Mouse (Mus musculus) right cerebral cortex, postnatal 36 days (tissue): Measurements from ENCODE around the gene Ppm1b.
A peak's percentile ranks its signal among the peaks of the same experiment; 100 is the strongest.

Experiments used
- DNase-seq, 2 experiments: peaks; one replicate each; pipeline ENCODE4 v3.0.0; 2022; ENCODE audit warnings: low spot score in 2 of 2, mixed read lengths in 1 of 2

Ppm1b gene

DNA sequence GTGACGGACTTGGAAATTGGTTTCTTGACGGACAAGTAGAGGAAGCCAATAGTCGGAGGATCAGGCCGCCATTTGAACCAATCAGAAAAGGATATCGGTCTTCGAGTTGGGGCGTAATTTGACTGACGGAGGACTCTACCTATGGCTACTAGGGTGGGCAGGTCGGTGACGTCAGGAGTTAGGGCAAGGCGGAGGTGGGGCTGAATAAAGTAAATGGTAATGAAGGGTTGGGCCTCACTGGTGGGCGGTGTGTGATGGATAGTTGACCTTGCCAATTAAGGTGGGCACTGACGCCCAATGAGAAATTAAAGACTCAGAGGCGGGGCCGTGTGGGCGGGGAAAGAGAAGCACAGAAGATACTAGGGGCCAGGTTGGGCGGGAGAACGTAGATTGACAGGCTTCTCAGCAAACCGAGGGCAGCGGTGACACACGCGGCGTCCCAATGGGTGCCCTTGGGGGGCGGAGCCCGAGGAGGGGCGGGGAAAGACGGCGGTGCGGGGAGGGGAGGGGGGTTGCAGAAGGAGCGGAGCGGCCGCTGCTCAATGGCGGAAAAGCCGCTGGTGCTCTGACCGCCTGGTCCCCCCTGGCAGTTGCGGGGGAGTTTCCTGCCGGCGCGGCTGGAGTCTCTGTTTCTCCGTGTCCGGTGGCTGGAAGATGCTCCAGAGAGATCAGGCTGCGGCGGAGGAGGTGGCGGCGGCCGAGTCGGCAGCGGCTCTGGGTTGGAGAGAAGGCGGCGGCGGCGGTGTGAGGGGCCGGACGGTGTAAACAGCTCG lies 1.1 kb downstream of the Ppm1b start:
- DNase-seq, result peak; percentile 100

- no peak for DNase-seq
Measured at GRCm38 (mm10) chr17:84958411-84958911, 1.9 kb downstream of the Ppm1b start.

- no peak for DNase-seq
Measured at GRCm38 (mm10) chr17:84958986-84959664, 2.6 kb downstream of the Ppm1b start.

- no peak for DNase-seq
Measured at GRCm38 (mm10) chr17:84959665-84960020, 3.1 kb downstream of the Ppm1b start.

- DNase-seq, result no peak
Measured at GRCm38 (mm10) chr17:84960136-84960535, 3.6 kb downstream of the Ppm1b start.

- no peak for DNase-seq
Measured at GRCm38 (mm10) chr17:84962046-84962445, 5.5 kb downstream of the Ppm1b start.

DNA sequence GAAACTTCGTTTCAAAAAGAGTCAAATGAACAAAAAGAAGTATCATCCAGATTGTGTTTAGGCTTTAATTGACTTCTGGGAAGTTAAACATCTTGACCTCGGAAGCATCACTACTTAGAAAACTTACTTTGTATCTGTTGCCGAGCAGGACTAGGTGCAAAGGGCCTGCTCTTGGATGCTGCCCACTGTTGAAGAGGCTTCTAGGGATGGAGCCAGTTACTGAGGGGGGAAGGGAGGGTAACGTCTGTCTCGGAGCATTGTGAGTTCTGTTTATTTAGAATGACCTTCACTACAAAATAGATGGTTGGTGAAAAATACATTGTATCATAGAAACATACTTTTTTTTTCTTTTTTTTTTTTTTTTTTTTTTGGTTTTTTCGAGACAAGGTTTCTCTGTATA lies 7.1 kb downstream of the Ppm1b start:
- no peak for DNase-seq

DNA sequence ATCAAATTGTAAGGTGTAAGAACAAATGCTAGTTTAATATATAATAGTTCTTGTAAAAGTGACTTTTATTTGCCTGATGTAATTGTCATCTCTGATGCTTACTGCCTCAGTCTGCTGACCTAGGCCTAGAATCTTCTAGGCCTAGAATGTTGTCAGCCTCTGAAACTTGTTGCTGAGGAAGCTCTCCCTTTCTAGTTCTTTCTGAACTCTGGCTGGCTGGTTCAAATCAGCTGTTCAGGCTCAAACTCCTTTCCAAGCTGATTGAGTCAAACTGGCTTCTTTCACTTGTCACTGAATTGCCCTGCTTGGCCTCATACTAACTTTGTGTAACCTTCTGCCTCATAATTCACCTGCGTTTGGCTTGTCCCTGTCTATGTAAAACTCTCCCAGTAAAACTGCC lies 9.7 kb downstream of the Ppm1b start:
- no peak for DNase-seq

DNA sequence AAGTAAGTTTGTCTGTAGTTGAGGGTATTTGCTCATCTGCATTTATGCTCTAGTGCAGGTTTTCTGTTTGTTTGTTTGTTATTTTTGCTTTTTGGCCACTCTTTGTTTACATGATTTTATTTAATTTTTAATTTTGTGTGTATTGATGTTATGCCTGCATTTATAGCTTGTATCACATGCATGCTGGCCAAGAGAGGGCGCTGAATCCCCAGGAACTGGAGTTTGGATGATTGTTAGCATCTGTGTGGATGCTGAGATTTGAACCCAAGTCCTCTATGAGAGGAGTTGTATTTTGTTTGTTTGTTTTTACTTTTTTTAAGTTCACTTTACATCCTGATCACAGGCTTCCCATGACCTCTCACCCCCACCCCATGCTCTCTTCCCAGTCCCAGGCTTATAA lies 10.5 kb downstream of the Ppm1b start:
- no peak for DNase-seq

DNA sequence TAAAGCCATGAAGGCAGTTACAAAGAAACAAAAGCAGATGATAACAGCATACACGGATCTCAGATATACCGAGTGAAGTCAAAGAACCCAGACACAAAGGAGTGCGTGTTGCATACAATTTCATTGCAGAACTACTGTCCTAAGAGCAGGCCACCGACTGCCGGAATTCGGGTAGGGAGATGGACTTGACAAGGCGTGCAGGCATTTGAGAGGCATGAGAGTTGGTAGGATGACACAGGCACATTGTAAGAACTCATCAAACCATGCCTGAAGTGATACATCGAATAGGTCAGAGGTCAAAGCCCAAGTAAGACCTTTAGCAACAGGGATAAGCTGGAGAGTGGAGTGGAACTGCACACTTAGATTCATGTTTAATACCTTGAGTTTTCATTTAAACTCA lies 13.4 kb downstream of the Ppm1b start:
- no peak for DNase-seq

DNA sequence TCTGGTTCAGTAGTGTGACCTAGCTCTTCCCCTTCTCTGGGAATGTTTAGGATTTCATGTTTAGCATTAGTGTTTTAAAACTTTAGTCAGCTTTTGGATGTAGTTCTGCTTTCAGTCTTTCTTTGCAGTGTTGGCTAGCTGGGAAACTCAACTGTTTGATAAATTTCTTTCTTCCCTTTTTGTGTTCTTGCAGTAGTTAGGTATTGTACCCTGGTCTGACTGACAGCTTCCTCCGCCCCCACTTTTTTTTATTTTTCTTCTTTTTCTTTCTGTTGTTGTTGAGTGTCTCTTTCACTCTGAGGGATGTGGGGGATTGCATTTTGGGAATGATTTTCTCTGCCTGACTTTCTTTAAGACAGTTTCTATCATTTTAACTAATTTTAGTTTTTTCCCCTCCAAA lies 25.2 kb downstream of the Ppm1b start:
- no peak for DNase-seq

GRCm38 (mm10) chr17:84982735-84983134 lies 26.2 kb downstream of the Ppm1b start:
- DNase-seq, result no peak

GRCm38 (mm10) chr17:84986368-84986767 lies 29.8 kb downstream of the Ppm1b start:
- DNase-seq, result no peak

GRCm38 (mm10) chr17:84987834-84988410 lies 31.4 kb downstream of the Ppm1b start:
- no peak for DNase-seq

GRCm38 (mm10) chr17:84988514-84988913 lies 32.0 kb downstream of the Ppm1b start:
- no peak for DNase-seq

GRCm38 (mm10) chr17:84995844-84996243 lies 39.3 kb downstream of the Ppm1b start:
- no peak for DNase-seq

DNA sequence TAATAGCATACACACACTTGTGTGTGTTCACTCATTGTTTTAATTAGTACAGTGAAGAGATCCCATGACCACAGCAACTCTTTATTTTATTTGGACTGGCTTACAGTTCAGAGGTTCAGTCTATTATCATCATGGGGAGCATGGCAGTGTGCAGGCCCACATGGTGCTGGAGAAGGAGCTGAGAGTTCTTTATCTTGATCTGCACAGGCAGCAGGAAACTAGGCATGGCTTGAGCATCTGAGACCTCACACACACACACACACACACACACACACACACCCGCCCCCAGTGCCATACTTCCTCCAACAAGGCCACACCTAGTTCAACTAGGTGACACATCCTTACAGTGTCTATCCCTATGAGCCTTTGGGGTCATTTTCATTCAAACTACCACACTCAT lies 41.1 kb downstream of the Ppm1b start:
- no peak for DNase-seq

GRCm38 (mm10) chr17:84999636-85000035 lies 43.1 kb downstream of the Ppm1b start:
- no peak for DNase-seq

GRCm38 (mm10) chr17:85013485-85013884 lies 56.9 kb downstream of the Ppm1b start:
- no peak for DNase-seq

GRCm38 (mm10) chr17:85014632-85015031 lies 58.1 kb downstream of the Ppm1b start:
- no peak for DNase-seq

GRCm38 (mm10) chr17:85018344-85018743 lies 61.8 kb downstream of the Ppm1b start:
- DNase-seq, result no peak

DNA sequence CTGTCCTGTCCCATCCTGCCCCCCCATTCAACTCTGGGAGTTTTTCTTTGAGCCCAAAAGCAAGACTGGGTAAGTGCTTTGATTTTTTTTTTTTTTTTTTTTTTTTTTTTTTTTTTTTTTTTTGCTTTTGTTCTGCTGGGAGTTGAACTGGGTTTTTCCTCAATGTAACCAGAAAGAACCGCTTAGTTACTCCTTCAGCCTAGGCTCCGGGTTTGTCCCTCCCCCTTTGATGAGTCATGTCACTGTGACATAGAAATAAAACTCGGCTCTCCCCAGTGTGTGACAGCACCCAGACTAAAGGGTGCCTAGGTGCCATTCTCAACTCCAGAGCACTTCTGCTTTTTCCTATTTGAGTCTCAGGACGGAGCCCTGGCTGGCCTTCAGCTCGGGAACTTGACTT lies 62.3 kb downstream of the Ppm1b start:
- DNase-seq, result no peak

DNA sequence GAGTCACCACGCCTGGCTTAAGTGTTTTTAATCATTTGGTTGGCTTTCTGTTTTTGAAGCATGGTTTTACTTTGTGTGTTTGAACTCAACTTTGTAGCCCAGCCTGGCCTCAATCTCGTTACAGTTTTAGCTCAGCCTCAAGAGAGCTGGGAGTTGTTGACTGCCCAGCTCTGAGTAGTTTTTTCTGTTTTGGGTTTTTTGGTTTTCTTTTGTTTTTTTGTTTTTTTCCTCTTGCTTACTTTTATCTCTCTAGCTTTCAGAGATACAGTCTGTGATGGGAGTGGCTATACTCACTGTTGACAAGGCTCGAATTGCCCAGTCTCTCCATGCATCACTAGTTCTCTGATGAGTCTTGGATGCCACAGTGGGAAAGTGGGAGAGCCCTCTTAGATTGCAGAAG lies 63.8 kb downstream of the Ppm1b start:
- DNase-seq, result no peak
